Comparison of ENCODE assay signal across 8 mouse cellular contexts in the genomic region with DNA sequence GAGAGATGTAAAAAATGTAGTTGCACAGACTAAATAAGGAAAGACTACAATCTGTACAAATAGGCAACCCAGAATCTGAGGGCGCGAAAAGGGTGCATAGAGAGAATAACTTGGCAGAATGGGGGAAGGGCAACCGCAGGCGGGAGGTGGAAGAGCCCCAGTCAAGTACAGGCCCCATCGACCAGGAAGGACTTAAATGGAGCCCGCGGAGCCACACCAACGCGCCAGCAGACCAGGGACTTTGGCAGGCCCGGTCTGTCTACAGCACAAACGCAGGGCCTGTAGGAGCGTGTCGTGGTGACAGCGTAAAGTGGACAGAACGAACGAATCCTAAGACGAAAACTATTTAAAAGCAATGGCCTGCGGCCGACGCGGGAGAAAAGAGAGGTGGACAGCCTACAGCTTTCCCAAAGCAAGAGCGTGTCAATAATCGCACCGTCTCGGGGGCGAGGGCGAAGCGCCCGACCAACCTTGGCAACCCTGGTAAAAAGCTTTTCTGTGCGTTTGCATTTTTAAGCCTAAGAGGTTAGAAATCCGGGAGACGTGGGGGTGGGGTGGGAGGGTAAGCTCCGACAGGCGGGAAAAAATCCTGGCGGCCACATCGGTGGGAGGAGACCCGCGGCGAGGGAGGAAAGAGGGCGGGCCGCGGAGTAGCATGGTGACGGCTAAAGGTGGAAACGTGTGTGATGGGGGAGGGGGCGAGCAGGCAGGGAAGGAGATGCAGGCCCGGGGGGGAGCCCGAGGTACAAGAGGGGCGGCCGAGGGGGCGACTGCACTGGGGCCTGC. TPM values are rescaled to one million over a fixed set of nuclear protein-coding genes. Genes with fewer than 3 reads are reported as not detected.
DNase-seq lines count a peak whose midpoint lies in the region; ATAC-seq and TF ChIP-seq lines count a peak whose summit lies in the region.

No protein-coding gene starts in this region.

- H3K9me3 ChIP-seq in ES-Bruce4 (replicated peaks; ENCODE audit: control insufficient read depth, insufficient read depth, low read length, poor library complexity, severe bottlenecking), result no peaks in the 10 kb centered on the region
- no peaks in the 10 kb centered on the region for H3K9me3 ChIP-seq in forebrain, embryonic 13.5 days (replicated peaks)

- peak; percentile 45; the same call in 1 of the 2 replicates for ATAC-seq in cerebellum, adult (ENCODE audit: insufficient number of reproducible peaks, low FRiP score, low TSS enrichment)
- ATAC-seq in forebrain, embryonic 13.5 days, result peak; percentile 58

- under 1% methylated on average over 46 of the region's 50 CpGs for WGBS in forebrain, embryonic 13.5 days
- under 1% methylated on average over 46 of the region's 50 CpGs for WGBS in lung, adult 2 months
- WGBS in olfactory bulb, adult 2 months, result 1% methylated on average over 48 of the region's 50 CpGs

- H3K9ac ChIP-seq in ES-Bruce4 (ENCODE audit: low read depth, poor library complexity, severe bottlenecking), result peak overlapping the region; percentile 100
- H3K9ac ChIP-seq in forebrain, embryonic 13.5 days, result peak overlapping the region; percentile 99

- H3K27ac ChIP-seq in ES-Bruce4 (ENCODE audit: insufficient read depth, low read length), result peak overlapping the region; percentile 72
- peak overlapping the region; percentile 99 for H3K27ac ChIP-seq in forebrain, embryonic 13.5 days
- peak overlapping the region; percentile 67 for H3K27ac ChIP-seq in olfactory bulb, adult 2 months (ENCODE audit: insufficient read depth, low read depth, low read length)

- DNase-seq in heart, postnatal 10 days, result peak; percentile 87 to 88
- peak; percentile 31 to 64 for DNase-seq in layer of hippocampus, adult 18-20 months (ENCODE audit: low spot score in 2 of 2)
- DNase-seq in lung, adult 2 months, result peak; percentile 77
- peak; percentile 66 for DNase-seq in thymus, postnatal 0 days (ENCODE audit: low spot score)

- peak overlapping the region; percentile 98 for H3K4me3 ChIP-seq in ES-Bruce4 (ENCODE audit: low read depth, low read length)
- H3K4me3 ChIP-seq in forebrain, embryonic 13.5 days, result peak overlapping the region; percentile 95
- peak overlapping the region; percentile 100 for H3K4me3 ChIP-seq in lung, adult 2 months (replicated peaks; ENCODE audit: extremely low read depth, low read depth, low read length)
- peak overlapping the region; percentile 94 for H3K4me3 ChIP-seq in olfactory bulb, adult 2 months (ENCODE audit: insufficient read depth, low read depth, low read length)

- no peak for TF ChIP-seq EP300 in ES-Bruce4 (IDR thresholded peaks at IDR 0.05; ENCODE audit: insufficient read depth, low read depth, low read length)

- no peak for TF ChIP-seq CTCF in ES-Bruce4 (IDR thresholded peaks at IDR 0.05; ENCODE audit: low read depth, low read length)
- no peak for TF ChIP-seq CTCF in lung, adult 2 months (IDR thresholded peaks at IDR 0.05; ENCODE audit: insufficient read depth, low read length)
- TF ChIP-seq CTCF in olfactory bulb, adult 2 months (IDR thresholded peaks at IDR 0.05; ENCODE audit: insufficient read depth, low read depth, low read length), result no peak

- no peaks in the 10 kb centered on the region for H3K27me3 ChIP-seq in ES-Bruce4 (ENCODE audit: control insufficient read depth, insufficient read depth, low read length, poor library complexity, severe bottlenecking)
- H3K27me3 ChIP-seq in forebrain, embryonic 13.5 days, result no peaks in the 10 kb centered on the region

- intact Hi-C loops in heart, postnatal 10 days (cut with DNase I), result loop anchor here (10.0 kb wide), 3 partner anchors 437 to 743 kb away; a partner anchor contains a TSS

- peaks cover 4% of the 10 kb centered on the region for H3K4me1 ChIP-seq in ES-Bruce4 (ENCODE audit: control insufficient read depth, insufficient read depth, low read length)
- H3K4me1 ChIP-seq in forebrain, embryonic 13.5 days, result peaks cover 45% of the 10 kb centered on the region
- H3K4me1 ChIP-seq in lung, adult 2 months (ENCODE audit: control insufficient read depth, insufficient read depth, low read length), result peaks cover 9% of the 10 kb centered on the region
- H3K4me1 ChIP-seq in olfactory bulb, adult 2 months (ENCODE audit: control insufficient read depth, insufficient read depth, low read length), result peaks cover 2% of the 10 kb centered on the region; the same call in 1 of the 2 replicates

- H3K36me3 ChIP-seq in ES-Bruce4 (ENCODE audit: control insufficient read depth, insufficient read depth, low read length, poor library complexity, severe bottlenecking), result peaks cover 27% of the 10 kb centered on the region
- peaks cover 9% of the 10 kb centered on the region; the same call in 1 of the 2 replicates for H3K36me3 ChIP-seq in forebrain, embryonic 13.5 days (ENCODE audit: poor library complexity, severe bottlenecking)

- H3K4me2 ChIP-seq in forebrain, embryonic 13.5 days, result peak overlapping the region; percentile 87

- TF ChIP-seq POLR2A in ES-Bruce4 (IDR thresholded peaks at IDR 0.05; ENCODE audit: insufficient read depth, low read length), result no peak
- no peak for TF ChIP-seq POLR2A in lung, adult 2 months (IDR thresholded peaks at IDR 0.05; ENCODE audit: borderline replicate concordance, extremely low read depth, low read depth, low read length)
- TF ChIP-seq POLR2A in olfactory bulb, adult 2 months (IDR thresholded peaks at IDR 0.05; ENCODE audit: insufficient read depth, low read depth, low read length), result no peak

RNA-seq across cellular contexts. Expression of a gene that starts 1.0 kb away (rescaled TPM):
- 605 and 625 TPM in 2 replicates for polyA plus RNA-seq in ES-Bruce4 (2011; ENCODE audit: insufficient read depth, insufficient read length, low read depth, missing spikeins)
- polyA plus RNA-seq in forebrain, embryonic 13.5 days (2015; fragmentation: Nextera tagmentation; extraction: Ambion mirVana), result 119 and 189 TPM in 2 replicates
- total RNA-seq in heart, postnatal 10 days (2021), result 100 to 1,000 TPM; 152 to 170 TPM
- total RNA-seq in layer of hippocampus, adult 18-20 months (2021), result 100 to 1,000 TPM; 207 to 224 TPM
- polyA plus RNA-seq in lung, adult 2 months (2012; rRNA removed), result 28.5 and 46.0 TPM in 2 replicates
- polyA plus RNA-seq in olfactory bulb, adult 2 months (2012; ENCODE audit: insufficient read depth, insufficient read length, low replicate concordance, missing spikeins), result 775 TPM in 1 of 2 replicates, not detected in the other
- 120 and 167 TPM in 2 replicates for polyA plus RNA-seq in thymus, postnatal 0 days (2015; fragmentation: Nextera tagmentation; extraction: Ambion mirVana)

RNA-seq across cellular contexts. Expression of a gene that starts 1.2 kb away (rescaled TPM):
- 1.5 TPM in 1 of 2 replicates, not detected in the other for polyA plus RNA-seq in ES-Bruce4 (2011; ENCODE audit: insufficient read depth, insufficient read length, low read depth, missing spikeins)
- 3.1 and 3.4 TPM in 2 replicates for polyA plus RNA-seq in forebrain, embryonic 13.5 days (2015; fragmentation: Nextera tagmentation; extraction: Ambion mirVana)
- total RNA-seq in heart, postnatal 10 days (2021), result 1 to 10 TPM; 1.6 to 1.7 TPM
- total RNA-seq in layer of hippocampus, adult 18-20 months (2021), result 1 to 10 TPM; 1.2 to 1.6 TPM
- polyA plus RNA-seq in lung, adult 2 months (2012; rRNA removed), result 1.1 and 1.7 TPM in 2 replicates
- not detected in 2 replicates for polyA plus RNA-seq in olfactory bulb, adult 2 months (2012; ENCODE audit: insufficient read depth, insufficient read length, low replicate concordance, missing spikeins)
- 2.4 TPM in 2 replicates for polyA plus RNA-seq in thymus, postnatal 0 days (2015; fragmentation: Nextera tagmentation; extraction: Ambion mirVana)

Comparison
In these comparisons a context has a peak if more than half of its experiments do, and no peak if none do; other contexts are left out.
1. Peak in every context shown above with its lines: DNase-seq, ATAC-seq, H3K4me3 ChIP-seq and H3K27ac ChIP-seq.